Mouse (Mus musculus) megakaryocyte, embryonic 14.5 days (primary cell): ENCODE measurements around the gene Klhdc7b.

Experiments
- FLI1 ChIP-seq: IDR thresholded peaks from 2 replicates; pipeline ENCODE4 v1.6.1; 2012; ENCODE audit warnings: low read length, inconsistent platforms, mixed read lengths
- GATA1 ChIP-seq: IDR thresholded peaks from 3 replicates; pipeline ENCODE4 v1.6.1; 2012; ENCODE audit warnings: mixed read lengths, low read length, inconsistent platforms, borderline replicate concordance

DNA sequence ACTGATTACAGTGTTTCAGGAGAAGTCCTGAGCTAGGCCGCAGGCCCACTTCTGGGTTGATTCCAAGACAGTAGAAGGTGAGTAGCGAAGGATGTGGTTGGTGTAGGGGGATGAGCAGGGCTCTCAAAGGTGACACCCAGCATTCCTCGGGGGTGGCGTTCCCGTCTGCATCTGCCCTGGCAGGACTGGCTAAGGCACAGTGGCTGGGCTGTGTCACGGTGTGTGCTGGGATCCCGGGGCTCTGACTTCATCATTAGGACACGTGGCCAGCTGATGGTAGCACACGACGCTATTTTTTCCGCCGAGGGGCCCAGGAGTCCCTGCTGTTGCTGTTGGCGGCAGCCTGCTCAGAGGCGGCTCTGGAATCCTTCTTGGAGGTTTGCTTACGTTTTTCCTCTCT lies 33.4 kb upstream of the Klhdc7b start:
- TF ChIP-seq GATA1: no peak
- no peak for TF ChIP-seq FLI1
